Comparison of ENCODE assay signal across 12 mouse cellular contexts in genomic region chr8:120291650-120292049, GRCm38 (mm10).
DNase-seq lines count a peak whose midpoint lies in the region; ATAC-seq and TF ChIP-seq lines count a peak whose summit lies in the region.
"Had no signal": no experiment of that assay in that cellular context is flagged by ENCODE, and none has a peak within 500 bp of the region (broad histone marks: within the 10 kb centered on the region; RNA-seq: fewer than 3 reads in every experiment).

No protein-coding gene starts in this region.

- H3K4me1 ChIP-seq in midbrain, embryonic 11.5 days (ENCODE audit: control insufficient read depth, insufficient read depth, low read length), result peaks cover 80% of the 10 kb centered on the region
- H3K4me1 ChIP-seq in midbrain, embryonic 16.5 days (ENCODE audit: control insufficient read depth, insufficient read depth, low read length), result peaks cover 69% of the 10 kb centered on the region
- H3K4me1 ChIP-seq in liver, embryonic 14.5 days (replicated peaks; ENCODE audit: control insufficient read depth in 2 of 2, insufficient read depth in 2 of 2, low read length in 1 of 2), result peaks cover 63 to 74% of the 10 kb centered on the region in 2 experiments
- peaks cover 86% of the 10 kb centered on the region for H3K4me1 ChIP-seq in olfactory bulb, adult 2 months (ENCODE audit: control insufficient read depth, insufficient read depth, low read length)

- H3K4me2 ChIP-seq in midbrain, embryonic 11.5 days, result no peak overlapping the region
- no peak overlapping the region for H3K4me2 ChIP-seq in midbrain, embryonic 16.5 days (ENCODE audit: low read length)
- H3K4me2 ChIP-seq in liver, embryonic 14.5 days (ENCODE audit: low read depth), result peak overlapping the region; percentile 97
- H3K4me2 ChIP-seq: embryonic facial prominence, embryonic 13.5 days had no signal

- H3K9me3 ChIP-seq in midbrain, embryonic 11.5 days (ENCODE audit: control insufficient read depth, low read length), result no peaks in the 10 kb centered on the region
- no peaks in the 10 kb centered on the region for H3K9me3 ChIP-seq in midbrain, embryonic 16.5 days (replicated peaks; ENCODE audit: control insufficient read depth, low read length, poor library complexity, severe bottlenecking)
- H3K9me3 ChIP-seq in liver, embryonic 14.5 days (ENCODE audit: control insufficient read depth, low read length), result no peaks in the 10 kb centered on the region
- H3K9me3 ChIP-seq: embryonic facial prominence, embryonic 13.5 days had no signal

- no peak for TF ChIP-seq POLR2A in olfactory bulb, adult 2 months (IDR thresholded peaks at IDR 0.05; ENCODE audit: insufficient read depth, low read depth, low read length)

- ATAC-seq in midbrain, embryonic 11.5 days (ENCODE audit: low FRiP score), result no peak
- no peak for ATAC-seq in midbrain, embryonic 16.5 days
- no peak for ATAC-seq in liver, embryonic 14.5 days (ENCODE audit: insufficient read depth)
- no peak for ATAC-seq in monocyte, adult 5-6 weeks (replicated peaks; ENCODE audit: insufficient number of reproducible peaks, low FRiP score, low TSS enrichment, poor library complexity, severe bottlenecking)

- no peak overlapping the region for H3K9ac ChIP-seq in midbrain, embryonic 11.5 days (ENCODE audit: low read length)
- H3K9ac ChIP-seq in midbrain, embryonic 16.5 days (ENCODE audit: low read depth, low read length), result no peak overlapping the region
- peak overlapping the region; percentile 89 for H3K9ac ChIP-seq in liver, embryonic 14.5 days (replicated peaks)

- 83% methylated on average over 8 of the region's 9 CpGs for WGBS in midbrain, embryonic 11.5 days
- 89% methylated on average over 9 of the region's 9 CpGs for WGBS in midbrain, embryonic 16.5 days
- WGBS in liver, embryonic 14.5 days (ENCODE audit: insufficient replicate concordance), result 87% methylated on average over 9 of the region's 9 CpGs
- WGBS in olfactory bulb, adult 2 months, result 84% methylated on average over 9 of the region's 9 CpGs

- H3K27ac ChIP-seq in gastrocnemius, adult 2 months, result peak overlapping the region; percentile 43
- peak overlapping the region; percentile 45 for H3K27ac ChIP-seq in midbrain, embryonic 11.5 days (ENCODE audit: low read depth, low read length)
- no peak overlapping the region for H3K27ac ChIP-seq in midbrain, embryonic 16.5 days (ENCODE audit: low read length)
- H3K27ac ChIP-seq in liver, embryonic 14.5 days, result peak overlapping the region; percentile 98
- peak overlapping the region; percentile 49 for H3K27ac ChIP-seq in olfactory bulb, adult 2 months (ENCODE audit: insufficient read depth, low read depth, low read length)
- H3K27ac ChIP-seq: embryonic facial prominence, embryonic 13.5 days had no signal

- DNase-seq in gastrocnemius, adult 2 months, result peak; percentile 24
- DNase-seq in gastrocnemius, postnatal 14 days, result no peak
- DNase-seq in midbrain, embryonic 11.5 days (ENCODE audit: low spot score, missing footprints), result no peak
- no peak for DNase-seq in liver, embryonic 14.5 days (ENCODE audit: low read depth in 3 of 3, low spot score in 3 of 3)
- DNase-seq in spleen, postnatal 10 days (ENCODE audit: low spot score in 2 of 2), result no peak
- DNase-seq: cerebellum, adult 18-20 months; lung, adult 2 months; thymus, postnatal 25 days had no signal

- 0 out of 2 replicates have a peak, but pooled peaks cover 1% of the 10 kb centered on the region for H3K27me3 ChIP-seq in midbrain, embryonic 11.5 days (ENCODE audit: control insufficient read depth, insufficient read depth, low read length)
- no peaks in the 10 kb centered on the region for H3K27me3 ChIP-seq in midbrain, embryonic 16.5 days (ENCODE audit: control insufficient read depth, insufficient read depth, low read depth, low read length)
- no peaks in the 10 kb centered on the region for H3K27me3 ChIP-seq in liver, embryonic 14.5 days (ENCODE audit: control insufficient read depth, insufficient read depth, low read length)
- H3K27me3 ChIP-seq: embryonic facial prominence, embryonic 13.5 days had no signal

- TF ChIP-seq CTCF in gastrocnemius, adult 2 months (IDR thresholded peaks at IDR 0.05), result no peak
- TF ChIP-seq CTCF in liver, embryonic 14.5 days (IDR thresholded peaks at IDR 0.05; ENCODE audit: low read depth), result no peak
- no peak for TF ChIP-seq CTCF in olfactory bulb, adult 2 months (IDR thresholded peaks at IDR 0.05; ENCODE audit: insufficient read depth, low read depth, low read length)

- H3K36me3 ChIP-seq in midbrain, embryonic 11.5 days (ENCODE audit: control insufficient read depth, insufficient read depth, low read length), result no peaks in the 10 kb centered on the region
- no peaks in the 10 kb centered on the region for H3K36me3 ChIP-seq in midbrain, embryonic 16.5 days (ENCODE audit: control insufficient read depth, insufficient read depth, low read length)
- no peaks in the 10 kb centered on the region for H3K36me3 ChIP-seq in liver, embryonic 14.5 days (replicated peaks; ENCODE audit: control insufficient read depth, insufficient read depth, low read depth)
- H3K36me3 ChIP-seq: embryonic facial prominence, embryonic 13.5 days had no signal

- intact Hi-C loops in gastrocnemius, adult 2 months (cut with DNase I), result no loop called here
- intact Hi-C loops in gastrocnemius, postnatal 14 days (cut with DNase I; ENCODE audit: low total_unique reads), result no loop called here

- no peak overlapping the region for H3K4me3 ChIP-seq in gastrocnemius, adult 2 months
- H3K4me3 ChIP-seq in midbrain, embryonic 11.5 days (ENCODE audit: low read depth, low read length), result no peak overlapping the region
- H3K4me3 ChIP-seq in midbrain, embryonic 16.5 days (ENCODE audit: low read depth, low read length), result no peak overlapping the region
- peak overlapping the region; percentile 71 to 74 for H3K4me3 ChIP-seq in liver, embryonic 14.5 days (ENCODE audit: insufficient read depth in 1 of 2, low read depth in 2 of 2, low read length in 2 of 2)
- no peak overlapping the region for H3K4me3 ChIP-seq in olfactory bulb, adult 2 months (ENCODE audit: insufficient read depth, low read depth, low read length)
- H3K4me3 ChIP-seq: embryonic facial prominence, embryonic 13.5 days had no signal

- no peak for TF ChIP-seq EP300 in liver, embryonic 14.5 days (IDR thresholded peaks at IDR 0.05; ENCODE audit: low read depth)

Comparison
In these comparisons a context has a peak if more than half of its experiments do, and no peak if none do; other contexts are left out.
1. H3K4me3 ChIP-seq: peak in liver, embryonic 14.5 days (2 of 2); none in gastrocnemius, adult 2 months (single experiment), midbrain, embryonic 11.5 days (single experiment), midbrain, embryonic 16.5 days (single experiment) and olfactory bulb, adult 2 months (single experiment).